Mouse (Mus musculus) forebrain, embryonic 11.5 days (tissue): Measurements from ENCODE around the gene Hsd11b1. TPM values are rescaled to one million over a fixed set of nuclear protein-coding genes. Genes with fewer than 3 reads are reported as not detected.
"Not testable (repeated sequence)": the region's sequence is repeated elsewhere in the genome, so short reads cannot be mapped to it uniquely, and the experiment has no call there.

Experiments used
- ATAC-seq: fragments of 200-750 bp; cut with Nextera tagmentation; replicated peaks from 2 replicates; pipeline ENCODE4 v1.8.0; 2017; ENCODE audit warnings: moderate TSS enrichment; ENCODE audit not compliant: low FRiP score
- DNase-seq: peaks from one replicate; pipeline ENCODE4 v3.0.0-alpha.2; 2017; ENCODE audit warnings: low spot score
- H3K27ac ChIP-seq: fragments of 300-500 bp; sonication (generic); 2 replicates; pipeline ENCODE4 v1.5.1; 2014; ENCODE audit warnings: low read depth, low read length
- H3K27me3 ChIP-seq: fragments of 300-500 bp; sonication (generic); 2 replicates; pipeline ENCODE4 v1.6.1; 2014; ENCODE audit warnings: mild to moderate bottlenecking, low read length, mixed read lengths; ENCODE audit not compliant: control insufficient read depth, insufficient read depth
- H3K36me3 ChIP-seq: fragments of 300-500 bp; sonication (generic); 2 replicates; pipeline ENCODE4 v1.6.1; 2014; ENCODE audit warnings: mild to moderate bottlenecking, low read length, moderate library complexity, mixed read lengths; ENCODE audit not compliant: control insufficient read depth, insufficient read depth
- H3K4me1 ChIP-seq: fragments of 300-500 bp; sonication (generic); replicated peaks from 2 replicates; pipeline ENCODE4 v1.6.1; 2014; ENCODE audit warnings: low read length, mixed read lengths; ENCODE audit not compliant: control insufficient read depth, insufficient read depth
- H3K4me2 ChIP-seq: fragments of 300-500 bp; sonication (generic); 2 replicates; pipeline ENCODE4 v1.6.1; 2014; ENCODE audit warnings: low read depth, mild to moderate bottlenecking, low read length, moderate library complexity, mixed read lengths; ENCODE audit not compliant: severe bottlenecking
- H3K4me3 ChIP-seq: fragments of 300-500 bp; sonication (generic); 2 replicates; pipeline ENCODE4 v1.5.1; 2014; ENCODE audit warnings: low read depth, low read length
- H3K9ac ChIP-seq: fragments of 300-500 bp; sonication (generic); 2 replicates; pipeline ENCODE4 v1.6.1; 2014; ENCODE audit warnings: low read length
- H3K9me3 ChIP-seq: fragments of 300-500 bp; sonication (generic); 2 replicates; pipeline ENCODE4 v1.6.1; 2016; ENCODE audit warnings: low read length, mixed read lengths; ENCODE audit not compliant: control insufficient read depth
- WGBS: fragments of 180-500 bp; shearing (Covaris S2); extraction: QIAGEN DNeasy Blood & Tissue Kit; methylation state at CpG from one replicate; pipeline ENCODE4 v1.1.7; 2014; 5-methylcytosine and 5-hydroxymethylcytosine counted together
- polyA plus RNA-seq: library from polyadenylated mRNA; unstranded; fragments of >200 nt; fragmentation: Nextera tagmentation; extraction: Ambion mirVana; gene quantifications from 2 replicates; pipeline ENCODE4 v1.2.1, GENCODE M21; 2014

The Hsd11b1 gene
- polyA plus RNA-seq, 1 experiment from 2014 or later, result not detected

GRCm38 (mm10) chr1:193255488-193256288, 8.2 kb downstream of the Hsd11b1 start:
- DNase-seq (peak; percentile 56), ATAC-seq (peak; percentile 55)
- Histone ChIP-seq H3K9ac (no peak overlapping the region), H3K9me3 (no peaks in the 10 kb centered on the region), H3K4me3 (no peak overlapping the region), H3K4me1 (no peaks in the 10 kb centered on the region), H3K36me3 (no peaks in the 10 kb centered on the region), H3K27ac (no peak overlapping the region), H3K27me3 (no peaks in the 10 kb centered on the region), H3K4me2 (no peak overlapping the region)
- WGBS, result 36% methylated on average over 3 of the region's 3 CpGs

- ATAC-seq (no peak), DNase-seq (no peak)
- WGBS, result 74% methylated on average over 8 of the region's 8 CpGs
- Histone ChIP-seq H3K36me3 (no peaks in the 10 kb centered on the region), H3K27ac (no peak overlapping the region), H3K4me1 (no peaks in the 10 kb centered on the region), H3K9ac (no peak overlapping the region), H3K27me3 (no peaks in the 10 kb centered on the region), H3K4me3 (no peak overlapping the region), H3K9me3 (no peaks in the 10 kb centered on the region), H3K4me2 (no peak overlapping the region)
These were observed 8.8 kb downstream of the Hsd11b1 start for GRCm38 (mm10) chr1:193255032-193255431.

GRCm38 (mm10) chr1:193253895-193254294, 10.0 kb downstream of the Hsd11b1 start:
- not testable (repeated sequence) for H3K4me3 ChIP-seq, H3K27me3 ChIP-seq, ATAC-seq

GRCm38 (mm10) chr1:193252616-193253015, 11.3 kb downstream of the Hsd11b1 start:
- Histone ChIP-seq H3K4me3 (no peak overlapping the region), H3K27me3 (no peaks in the 10 kb centered on the region), H3K4me2 (no peak overlapping the region), H3K9ac (no peak overlapping the region), H3K36me3 (no peaks in the 10 kb centered on the region), H3K9me3 (no peaks in the 10 kb centered on the region), H3K4me1 (no peaks in the 10 kb centered on the region), H3K27ac (no peak overlapping the region)
- ATAC-seq, result no peak
- 72% methylated on average over 5 of the region's 5 CpGs for whole genome bisulfite sequencing
- DNase-seq, result no peak

More at GRCm38 (mm10) chr1:193253895-193254294, 10.0 kb downstream of the Hsd11b1 start:
- H3K4me1 ChIP-seq, H3K9ac ChIP-seq, H3K27ac ChIP-seq, DNase-seq, H3K4me2 ChIP-seq, H3K36me3 ChIP-seq, H3K9me3 ChIP-seq: not testable (repeated sequence)
- 82% methylated on average over 3 of the region's 3 CpGs for WGBS

GRCm38 (mm10) chr1:193251386-193251785, 12.5 kb downstream of the Hsd11b1 start:
- H3K27me3 ChIP-seq, result no peaks in the 10 kb centered on the region
- H3K4me3 ChIP-seq, result no peak overlapping the region
- H3K9me3 ChIP-seq, result no peaks in the 10 kb centered on the region
- no peak for ATAC-seq
- H3K4me2 ChIP-seq, result no peak overlapping the region
- no peak overlapping the region for H3K27ac ChIP-seq
- DNase-seq, result no peak
- H3K36me3 ChIP-seq, result no peaks in the 10 kb centered on the region
- H3K4me1 ChIP-seq, result no peaks in the 10 kb centered on the region
- WGBS, result 90% methylated on average over 7 of the region's 7 CpGs
- H3K9ac ChIP-seq, result no peak overlapping the region

GRCm38 (mm10) chr1:193250026-193250425, 13.8 kb downstream of the Hsd11b1 start:
- H3K9ac ChIP-seq, result no peak overlapping the region
- H3K27ac ChIP-seq, result no peak overlapping the region
- no peak overlapping the region for H3K4me2 ChIP-seq
- H3K9me3 ChIP-seq, result no peaks in the 10 kb centered on the region
- no peaks in the 10 kb centered on the region for H3K27me3 ChIP-seq
- no peaks in the 10 kb centered on the region for H3K4me1 ChIP-seq
- no peak overlapping the region for H3K4me3 ChIP-seq
- no peak for ATAC-seq
- no peak for DNase-seq
- H3K36me3 ChIP-seq, result no peaks in the 10 kb centered on the region
- 77% methylated on average over 2 of the region's 2 CpGs for WGBS

- DNase-seq (no peak), ATAC-seq (no peak)
- H3K4me1 ChIP-seq, result no peaks in the 10 kb centered on the region; the same call in 1 of the 2 replicates
- H3K36me3 ChIP-seq, result no peaks in the 10 kb centered on the region
- no peaks in the 10 kb centered on the region for H3K27me3 ChIP-seq
- H3K4me2 ChIP-seq, result no peak overlapping the region
- H3K4me3 ChIP-seq, result no peak overlapping the region
- no peak overlapping the region for H3K27ac ChIP-seq
- 88% methylated on average over 6 of the region's 6 CpGs for WGBS
- H3K9ac ChIP-seq, result no peak overlapping the region
- H3K9me3 ChIP-seq, result no peaks in the 10 kb centered on the region
These were observed 19.6 kb downstream of the Hsd11b1 start for GRCm38 (mm10) chr1:193244235-193244634.

- DNase-seq (no peak), ATAC-seq (no peak)
- WGBS, result 69% methylated on average over 10 of the region's 10 CpGs
- Histone ChIP-seq H3K4me3 (no peak overlapping the region), H3K9me3 (no peaks in the 10 kb centered on the region), H3K9ac (no peak overlapping the region), H3K27me3 (no peaks in the 10 kb centered on the region), H3K36me3 (no peaks in the 10 kb centered on the region), H3K4me2 (no peak overlapping the region), H3K4me1 (no peaks in the 10 kb centered on the region; the same call in 1 of the 2 replicates), H3K27ac (no peak overlapping the region)
These were observed 20.2 kb downstream of the Hsd11b1 start for GRCm38 (mm10) chr1:193243571-193244193.
